Comparison of ENCODE assay signal across 21 mouse cellular contexts in the genomic region with DNA sequence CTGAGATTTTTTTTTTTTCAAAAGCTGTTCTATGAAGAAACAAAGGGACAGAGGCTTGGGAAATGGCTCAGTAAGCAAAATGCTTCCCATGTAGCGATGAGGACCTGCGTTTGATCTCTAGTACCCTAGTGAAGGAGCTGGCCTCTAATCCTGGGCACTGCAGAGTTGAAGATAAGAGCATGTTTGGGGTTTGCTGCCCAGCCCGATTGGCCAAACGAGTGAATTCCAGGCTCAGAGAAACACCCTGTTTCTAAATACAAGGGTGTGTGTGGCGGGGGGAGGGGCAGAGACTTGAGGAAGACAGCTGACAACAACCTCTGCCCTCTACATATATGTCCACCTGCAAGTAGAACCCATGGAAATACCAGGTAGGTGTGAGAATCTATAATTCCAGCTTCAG. TPM values are rescaled to one million over a fixed set of nuclear protein-coding genes. Genes with fewer than 3 reads are reported as not detected.
DNase-seq lines count a peak whose midpoint lies in the region; ATAC-seq and TF ChIP-seq lines count a peak whose summit lies in the region.
"Had no signal": no experiment of that assay in that cellular context is flagged by ENCODE, and none has a peak within 500 bp of the region (broad histone marks: within the 10 kb centered on the region; RNA-seq: fewer than 3 reads in every experiment).

No protein-coding gene starts in this region.

- 34% methylated on average over 5 of the region's 5 CpGs for WGBS in heart, embryonic 13.5 days
- 21% methylated on average over 5 of the region's 5 CpGs for WGBS in heart, embryonic 12.5 days
- WGBS in lung, postnatal 0 days: 45% methylated on average over 5 of the region's 5 CpGs
- 24% methylated on average over 5 of the region's 5 CpGs for WGBS in liver, embryonic 15.5 days (ENCODE audit: insufficient replicate concordance)
- 47% methylated on average over 5 of the region's 5 CpGs for WGBS in stomach, embryonic 14.5 days

- no peaks in the 10 kb centered on the region for H3K36me3 ChIP-seq in heart, embryonic 13.5 days
- no peaks in the 10 kb centered on the region for H3K36me3 ChIP-seq in heart, embryonic 12.5 days
- no peaks in the 10 kb centered on the region for H3K36me3 ChIP-seq in lung, postnatal 0 days (ENCODE audit: insufficient read depth, low read length)
- H3K36me3 ChIP-seq in liver, embryonic 15.5 days (replicated peaks): no peaks in the 10 kb centered on the region
- H3K36me3 ChIP-seq in stomach, embryonic 14.5 days (ENCODE audit: control insufficient read depth, insufficient read depth, low read length): no peaks in the 10 kb centered on the region
- H3K36me3 ChIP-seq: forebrain, embryonic 12.5 days; hindbrain, embryonic 15.5 days had no signal

- H3K9me3 ChIP-seq in heart, embryonic 13.5 days: no peaks in the 10 kb centered on the region
- no peaks in the 10 kb centered on the region for H3K9me3 ChIP-seq in heart, embryonic 12.5 days (replicated peaks)
- no peaks in the 10 kb centered on the region for H3K9me3 ChIP-seq in lung, postnatal 0 days (ENCODE audit: low read length)
- H3K9me3 ChIP-seq in liver, embryonic 15.5 days (replicated peaks): no peaks in the 10 kb centered on the region
- H3K9me3 ChIP-seq in stomach, embryonic 14.5 days (ENCODE audit: control insufficient read depth, low read depth, low read length): no peaks in the 10 kb centered on the region
- H3K9me3 ChIP-seq: forebrain, embryonic 12.5 days; hindbrain, embryonic 15.5 days had no signal

- H3K27me3 ChIP-seq in heart, embryonic 13.5 days (replicated peaks): no peaks in the 10 kb centered on the region
- no peaks in the 10 kb centered on the region for H3K27me3 ChIP-seq in heart, embryonic 12.5 days (replicated peaks)
- H3K27me3 ChIP-seq in lung, postnatal 0 days (replicated peaks; ENCODE audit: insufficient read depth, low read length): no peaks in the 10 kb centered on the region
- H3K27me3 ChIP-seq in liver, embryonic 15.5 days: no peaks in the 10 kb centered on the region
- no peaks in the 10 kb centered on the region for H3K27me3 ChIP-seq in stomach, embryonic 14.5 days (ENCODE audit: control insufficient read depth, insufficient read depth, low read length)
- H3K27me3 ChIP-seq: hindbrain, embryonic 15.5 days had no signal

- H3K4me2 ChIP-seq in heart, embryonic 13.5 days: peak overlapping the region; percentile 14
- H3K4me2 ChIP-seq in heart, embryonic 12.5 days: no peak overlapping the region
- H3K4me2 ChIP-seq in lung, postnatal 0 days (replicated peaks; ENCODE audit: low read depth, low read length): no peak overlapping the region
- no peak overlapping the region for H3K4me2 ChIP-seq in liver, embryonic 15.5 days
- H3K4me2 ChIP-seq in stomach, embryonic 14.5 days (replicated peaks; ENCODE audit: low read depth, low read length): no peak overlapping the region
- H3K4me2 ChIP-seq: forebrain, embryonic 12.5 days; hindbrain, embryonic 15.5 days; lung, embryonic 14.5 days had no signal

- TF ChIP-seq CTCF in lung, postnatal 0 days (IDR thresholded peaks at IDR 0.05): no peak

- intact Hi-C loops in left cerebral cortex, postnatal 14 days (cut with DNase I): no loop called here

- H3K27ac ChIP-seq in heart, embryonic 13.5 days (replicated peaks): peak overlapping the region; percentile 26; the same call in 1 of the 2 replicates
- no peak overlapping the region for H3K27ac ChIP-seq in heart, embryonic 12.5 days (ENCODE audit: poor library complexity, severe bottlenecking)
- H3K27ac ChIP-seq in lung, postnatal 0 days (ENCODE audit: low read length): no peak overlapping the region
- no peak overlapping the region for H3K27ac ChIP-seq in liver, embryonic 15.5 days (replicated peaks)
- H3K27ac ChIP-seq in stomach, embryonic 14.5 days (ENCODE audit: low read length): peak overlapping the region; percentile 7; the same call in 1 of the 2 replicates
- H3K27ac ChIP-seq: forebrain, embryonic 12.5 days; hindbrain, embryonic 15.5 days; layer of hippocampus, adult 2 months had no signal

- no peak overlapping the region for H3K9ac ChIP-seq in heart, embryonic 13.5 days
- H3K9ac ChIP-seq in heart, embryonic 12.5 days: no peak overlapping the region
- H3K9ac ChIP-seq in lung, postnatal 0 days (replicated peaks; ENCODE audit: low read depth): no peak overlapping the region
- H3K9ac ChIP-seq in liver, embryonic 15.5 days: no peak overlapping the region
- no peak overlapping the region for H3K9ac ChIP-seq in stomach, embryonic 14.5 days (replicated peaks; ENCODE audit: low read depth, low read length)
- H3K9ac ChIP-seq: forebrain, embryonic 12.5 days; hindbrain, embryonic 15.5 days; lung, embryonic 14.5 days had no signal

- ATAC-seq in heart, embryonic 13.5 days (ENCODE audit: extremely low read depth, insufficient number of reproducible peaks, low FRiP score, low TSS enrichment): no peak
- no peak for ATAC-seq in heart, embryonic 12.5 days (ENCODE audit: insufficient number of reproducible peaks, low FRiP score)
- ATAC-seq in lung, postnatal 0 days: peak; percentile 49
- ATAC-seq in liver, embryonic 15.5 days (ENCODE audit: insufficient read depth): 0 out of 2 replicates have a peak, but pooled peaks have one; percentile 28
- ATAC-seq in stomach, embryonic 14.5 days (ENCODE audit: insufficient number of reproducible peaks, insufficient read depth, low FRiP score, low read depth): no peak
- ATAC-seq: CD4-positive, CD25-positive, alpha-beta regulatory T cell, adult 4 months had no signal

- peak; percentile 28 for DNase-seq in lung, postnatal 0 days (ENCODE audit: low spot score)
- no peak for DNase-seq in lung, postnatal 14 days
- DNase-seq in adrenal gland, postnatal 14 days: no peak
- no peak for DNase-seq in left cerebral cortex, postnatal 14 days (ENCODE audit: low spot score in 2 of 2)
- DNase-seq: adrenal gland, postnatal 36 days; cerebellum, adult 11 months; cerebellum, adult 9-11 months; gastrocnemius, postnatal 25 days; heart, postnatal 36 days; kidney, adult 9 months; kidney, postnatal 25 days; lung, embryonic 14.5 days; thymus, postnatal 25 days had no signal

- no peak for TF ChIP-seq EP300 in lung, postnatal 0 days (IDR thresholded peaks at IDR 0.05)

- H3K4me3 ChIP-seq in heart, embryonic 13.5 days: no peak overlapping the region
- no peak overlapping the region for H3K4me3 ChIP-seq in heart, embryonic 12.5 days
- H3K4me3 ChIP-seq in lung, postnatal 0 days (ENCODE audit: low read depth, low read length): no peak overlapping the region
- H3K4me3 ChIP-seq in liver, embryonic 15.5 days (replicated peaks): no peak overlapping the region
- H3K4me3 ChIP-seq in stomach, embryonic 14.5 days (ENCODE audit: low read depth, low read length): no peak overlapping the region
- H3K4me3 ChIP-seq: forebrain, embryonic 12.5 days; hindbrain, embryonic 15.5 days; layer of hippocampus, adult 2 months had no signal

- H3K4me1 ChIP-seq in heart, embryonic 13.5 days: peaks cover 62% of the 10 kb centered on the region
- peaks cover 36% of the 10 kb centered on the region for H3K4me1 ChIP-seq in heart, embryonic 12.5 days (replicated peaks)
- peaks cover 3% of the 10 kb centered on the region; the same call in 1 of the 2 replicates for H3K4me1 ChIP-seq in lung, postnatal 0 days (ENCODE audit: insufficient read depth, low read depth, low read length)
- peaks cover 12% of the 10 kb centered on the region; the same call in 1 of the 2 replicates for H3K4me1 ChIP-seq in liver, embryonic 15.5 days (replicated peaks)
- peaks cover 4% of the 10 kb centered on the region; the same call in 1 of the 2 replicates for H3K4me1 ChIP-seq in stomach, embryonic 14.5 days (ENCODE audit: control insufficient read depth, insufficient read depth, low read length)
- H3K4me1 ChIP-seq: forebrain, embryonic 12.5 days; hindbrain, embryonic 15.5 days had no signal

RNA-seq across cellular contexts. Expression of a gene that starts 23.9 kb away (rescaled TPM):
- polyA plus RNA-seq in heart, embryonic 13.5 days (2015; fragmentation: Nextera tagmentation; extraction: Ambion mirVana): 3.8 and 5.7 TPM in 2 replicates
- 13.8 and 14.7 TPM in 2 replicates for polyA plus RNA-seq in heart, embryonic 12.5 days (2016; fragmentation: Nextera tagmentation; extraction: Ambion mirVana)
- 12.5 and 17.3 TPM in 2 replicates for polyA plus RNA-seq in lung, postnatal 0 days (2015; fragmentation: Nextera tagmentation; extraction: Ambion mirVana)
- 2.2 and 2.4 TPM in 2 replicates for polyA plus RNA-seq in liver, embryonic 15.5 days (2015; fragmentation: Nextera tagmentation; extraction: Ambion mirVana)
- 18.0 and 19.1 TPM in 2 replicates for polyA plus RNA-seq in stomach, embryonic 14.5 days (2014; fragmentation: Nextera tagmentation; extraction: Ambion mirVana)
- 63.9 and 64.1 TPM in 2 replicates for total RNA-seq in adrenal gland, postnatal 14 days (2021)
- 100 to 1,000 TPM in 1 of 2 experiments, 10 to 100 TPM in 1; 99.6 to 113 TPM for total RNA-seq in left cerebral cortex, postnatal 14 days (2021)

Comparison
In these comparisons a context has a peak if more than half of its experiments do, and no peak if none do; other contexts are left out.
1. H3K27ac ChIP-seq: peak in heart, embryonic 13.5 days (single experiment) and stomach, embryonic 14.5 days (single experiment); none in heart, embryonic 12.5 days (single experiment), lung, postnatal 0 days (single experiment) and liver, embryonic 15.5 days (single experiment).
2. ATAC-seq: peak in lung, postnatal 0 days (single experiment) and liver, embryonic 15.5 days (single experiment); none in heart, embryonic 13.5 days (single experiment), heart, embryonic 12.5 days (single experiment) and stomach, embryonic 14.5 days (single experiment).